Mouse (Mus musculus): ENCODE measurements at regions not wholly inside any gene's neighbourhood (a gene's known extent, or its start where the extent isn't known, plus 50 kb on each side); places are given as distances from the start of the nearest gene placed in this dataset.

- no peaks in the 10 kb centered on the region for H3K27me3 ChIP-seq (ENCODE audit: insufficient read depth, low read length)
- TF ChIP-seq CTCF (IDR thresholded peaks at IDR 0.05; ENCODE audit: low read depth), result no peak
- no peaks in the 10 kb centered on the region for H3K9me3 ChIP-seq (ENCODE audit: low read length)
- 69% methylated on average over 6 of the region's 6 CpGs for WGBS
- H3K27ac ChIP-seq (ENCODE audit: low read depth, low read length), result no peak overlapping the region
- H3K9ac ChIP-seq, result no peak overlapping the region
- H3K4me3 ChIP-seq (ENCODE audit: low read depth, low read length), result no peak overlapping the region
- no peaks in the 10 kb centered on the region for H3K36me3 ChIP-seq (ENCODE audit: insufficient read depth)
- H3K4me1 ChIP-seq (ENCODE audit: insufficient read depth), result peaks cover 12% of the 10 kb centered on the region
- DNase-seq (no peak), ATAC-seq (no peak)
- no peak overlapping the region for H3K4me2 ChIP-seq (ENCODE audit: low read depth)
These were observed 187.3 kb downstream of the Enc1 start for GRCm38 (mm10) chr13:97428163-97428562.

GRCm38 (mm10) chr13:97427537-97427936 lies 186.6 kb downstream of the Enc1 start:
- Histone ChIP-seq H3K9me3 (ENCODE audit: low read length) (no peaks in the 10 kb centered on the region), H3K4me2 (ENCODE audit: low read depth) (no peak overlapping the region), H3K27ac (ENCODE audit: low read depth, low read length) (no peak overlapping the region), H3K4me3 (ENCODE audit: low read depth, low read length) (no peak overlapping the region), H3K9ac (no peak overlapping the region), H3K36me3 (ENCODE audit: insufficient read depth) (no peaks in the 10 kb centered on the region), H3K27me3 (ENCODE audit: insufficient read depth, low read length) (no peaks in the 10 kb centered on the region), H3K4me1 (ENCODE audit: insufficient read depth) (peaks cover 14% of the 10 kb centered on the region)
- no peak for DNase-seq
- 79% methylated on average over 4 of the region's 4 CpGs for WGBS
- TF ChIP-seq CTCF (IDR thresholded peaks at IDR 0.05; ENCODE audit: low read depth), result no peak
- no peak for ATAC-seq

- Histone ChIP-seq H3K9ac (no peak overlapping the region), H3K27ac (ENCODE audit: low read depth, low read length) (no peak overlapping the region), H3K4me3 (ENCODE audit: low read depth, low read length) (no peak overlapping the region), H3K36me3 (ENCODE audit: insufficient read depth) (no peaks in the 10 kb centered on the region), H3K27me3 (ENCODE audit: insufficient read depth, low read length) (no peaks in the 10 kb centered on the region), H3K4me2 (ENCODE audit: low read depth) (no peak overlapping the region), H3K9me3 (ENCODE audit: low read length) (no peaks in the 10 kb centered on the region), H3K4me1 (ENCODE audit: insufficient read depth) (peaks cover 14% of the 10 kb centered on the region)
- no peak for DNase-seq
- 85% methylated on average over 9 of the region's 9 CpGs for whole genome bisulfite sequencing
- ATAC-seq, result no peak
- TF ChIP-seq CTCF (IDR thresholded peaks at IDR 0.05; ENCODE audit: low read depth), result no peak
These were observed 184.8 kb downstream of the Enc1 start for GRCm38 (mm10) chr13:97425731-97426130.

GRCm38 (mm10) chr13:97423911-97424310 lies 183.0 kb downstream of the Enc1 start:
- Histone ChIP-seq H3K4me1 (ENCODE audit: insufficient read depth) (peaks cover 14% of the 10 kb centered on the region), H3K4me3 (ENCODE audit: low read depth, low read length) (no peak overlapping the region), H3K9me3 (ENCODE audit: low read length) (no peaks in the 10 kb centered on the region), H3K27ac (ENCODE audit: low read depth, low read length) (0 out of 2 replicates have a peak overlapping the region, but pooled peaks have one; percentile 21), H3K36me3 (ENCODE audit: insufficient read depth) (no peaks in the 10 kb centered on the region), H3K4me2 (ENCODE audit: low read depth) (no peak overlapping the region), H3K27me3 (ENCODE audit: insufficient read depth, low read length) (no peaks in the 10 kb centered on the region), H3K9ac (no peak overlapping the region)
- ATAC-seq (peak; percentile 47), DNase-seq (peak; percentile 54)
- 21% methylated on average over 6 of the region's 6 CpGs for WGBS
- TF ChIP-seq CTCF (IDR thresholded peaks at IDR 0.05; ENCODE audit: low read depth), result no peak

DNA sequence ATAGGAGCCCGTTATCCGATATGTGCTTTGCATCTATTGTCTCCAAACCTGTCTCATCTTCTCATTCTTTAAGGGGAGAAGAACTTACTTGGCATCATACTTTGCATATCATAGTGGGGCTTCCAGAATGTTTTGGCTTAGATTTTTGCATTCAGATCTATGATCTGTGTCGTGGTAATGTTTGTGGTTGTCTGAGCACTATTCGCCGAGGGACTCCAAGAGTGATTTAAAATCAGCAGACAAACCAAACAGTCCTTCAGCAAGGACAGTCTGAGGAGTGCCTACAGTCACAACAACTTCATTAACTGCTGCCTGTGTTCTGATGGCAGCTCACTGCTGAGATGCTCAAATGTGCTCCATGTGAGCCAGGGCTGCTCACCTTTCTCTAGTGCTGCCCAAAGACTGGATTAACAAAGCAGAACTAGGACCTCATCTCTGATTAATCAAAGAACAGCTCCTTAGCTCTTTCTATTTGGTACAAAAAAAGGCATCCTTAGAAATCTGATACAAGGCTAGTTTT lies 182.5 kb downstream of the Enc1 start:
- Histone ChIP-seq H3K9ac (no peak overlapping the region), H3K9me3 (ENCODE audit: low read length) (no peaks in the 10 kb centered on the region), H3K4me1 (ENCODE audit: insufficient read depth) (peaks cover 14% of the 10 kb centered on the region), H3K4me3 (ENCODE audit: low read depth, low read length) (no peak overlapping the region), H3K36me3 (ENCODE audit: insufficient read depth) (no peaks in the 10 kb centered on the region), H3K4me2 (ENCODE audit: low read depth) (no peak overlapping the region), H3K27ac (ENCODE audit: low read depth, low read length) (peak overlapping the region; percentile 45), H3K27me3 (ENCODE audit: insufficient read depth, low read length) (no peaks in the 10 kb centered on the region)
- DNase-seq (peak; percentile 68), ATAC-seq (peak; percentile 51)
- WGBS, result 54% methylated on average over 5 of the region's 5 CpGs
- no peak for TF ChIP-seq CTCF (IDR thresholded peaks at IDR 0.05; ENCODE audit: low read depth)

GRCm38 (mm10) chr13:97422897-97423296 lies 182.0 kb downstream of the Enc1 start:
- ATAC-seq, result peak; percentile 40; the same call in 1 of the 2 replicates

DNA sequence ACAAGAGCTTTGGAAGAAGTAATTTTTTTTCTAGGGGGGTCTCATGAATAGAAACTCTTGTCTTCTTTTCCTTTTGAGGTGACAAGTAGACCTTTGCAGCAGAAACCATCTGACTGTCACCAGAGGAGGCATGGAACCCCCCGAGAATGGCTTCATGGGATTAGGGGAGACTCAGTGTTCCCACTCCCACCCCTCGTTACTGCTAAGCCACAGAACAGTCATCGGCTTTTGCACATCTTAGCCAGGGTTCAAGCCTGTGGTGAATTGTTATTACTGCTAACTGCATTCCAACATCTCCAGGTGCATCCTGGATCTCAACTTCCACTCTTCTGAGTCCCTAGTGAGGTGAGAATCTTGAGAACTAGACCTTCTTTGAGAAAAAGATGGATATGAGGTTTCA lies 180.9 kb downstream of the Enc1 start:
- Histone ChIP-seq H3K4me1 (ENCODE audit: insufficient read depth) (peaks cover 14% of the 10 kb centered on the region), H3K27me3 (ENCODE audit: insufficient read depth, low read length) (no peaks in the 10 kb centered on the region), H3K27ac (ENCODE audit: low read depth, low read length) (no peak overlapping the region), H3K9me3 (ENCODE audit: low read length) (no peaks in the 10 kb centered on the region), H3K9ac (no peak overlapping the region), H3K4me2 (ENCODE audit: low read depth) (no peak overlapping the region), H3K36me3 (ENCODE audit: insufficient read depth) (no peaks in the 10 kb centered on the region), H3K4me3 (ENCODE audit: low read depth, low read length) (no peak overlapping the region)
- no peak for TF ChIP-seq CTCF (IDR thresholded peaks at IDR 0.05; ENCODE audit: low read depth)
- no peak for ATAC-seq
- 80% methylated on average over 3 of the region's 3 CpGs for WGBS
- DNase-seq, result no peak

More at GRCm38 (mm10) chr13:97422897-97423296, 182.0 kb downstream of the Enc1 start:
- Histone ChIP-seq H3K4me3 (ENCODE audit: low read depth, low read length) (no peak overlapping the region), H3K4me2 (ENCODE audit: low read depth) (no peak overlapping the region), H3K27ac (ENCODE audit: low read depth, low read length) (no peak overlapping the region), H3K4me1 (ENCODE audit: insufficient read depth) (peaks cover 14% of the 10 kb centered on the region), H3K36me3 (ENCODE audit: insufficient read depth) (no peaks in the 10 kb centered on the region), H3K9ac (no peak overlapping the region), H3K27me3 (ENCODE audit: insufficient read depth, low read length) (no peaks in the 10 kb centered on the region), H3K9me3 (ENCODE audit: low read length) (no peaks in the 10 kb centered on the region)
- DNase-seq, result no peak
- 54% methylated on average over 7 of the region's 7 CpGs for WGBS
- no peak for TF ChIP-seq CTCF (IDR thresholded peaks at IDR 0.05; ENCODE audit: low read depth)
